Comparison of ENCODE assay signal across 21 mouse cellular contexts in genomic region chr4:113245808-113246207, GRCm38 (mm10). TPM values are rescaled to one million over a fixed set of nuclear protein-coding genes. Genes with fewer than 3 reads are reported as not detected.
"Had no signal": no experiment of that assay in that cellular context is flagged by ENCODE, and none has a peak within 500 bp of the region (broad histone marks: within the 10 kb centered on the region; RNA-seq: fewer than 3 reads in every experiment).

No protein-coding gene starts in this region.

- H3K4me2 ChIP-seq: neural tube, embryonic 13.5 days; neural tube, embryonic 15.5 days; stomach, embryonic 15.5 days had no signal

- H3K9me3 ChIP-seq: stomach, embryonic 15.5 days had no signal

- H3K9ac ChIP-seq: neural tube, embryonic 13.5 days; neural tube, embryonic 15.5 days; stomach, embryonic 15.5 days had no signal

- H3K27ac ChIP-seq: neural tube, embryonic 13.5 days; neural tube, embryonic 15.5 days; stomach, embryonic 15.5 days had no signal

- H3K4me1 ChIP-seq: neural tube, embryonic 13.5 days; neural tube, embryonic 15.5 days; stomach, embryonic 15.5 days had no signal

- DNase-seq: retina, postnatal 1 day; right cerebral cortex, adult 18-20 months; right cerebral cortex, postnatal 14 days; right cerebral cortex, postnatal 25 days; right cerebral cortex, postnatal 4 days; spleen, adult 18-20 months; thymus, adult 18-20 months; thymus, adult 2 months; thymus, postnatal 14 days; thymus, postnatal 25 days; thymus, postnatal 36 days; thymus, postnatal 4 days had no signal

- H3K27me3 ChIP-seq: neural tube, embryonic 13.5 days; neural tube, embryonic 15.5 days; stomach, embryonic 15.5 days had no signal

- H3K36me3 ChIP-seq: neural tube, embryonic 13.5 days; neural tube, embryonic 15.5 days; stomach, embryonic 15.5 days had no signal

- H3K4me3 ChIP-seq: neural tube, embryonic 13.5 days; neural tube, embryonic 15.5 days; stomach, embryonic 15.5 days had no signal

RNA-seq across cellular contexts. Expression of gene Skint6, which starts 41.0 kb away (rescaled TPM):
- total RNA-seq: neutrophil, adult 5-6 weeks had no signal
- polyA plus RNA-seq: neural tube, embryonic 13.5 days; neural tube, embryonic 14.5 days; neural tube, embryonic 15.5 days; small intestine, adult 2 months; spleen, adult 2 months; thymus, adult 2 months; thymus, postnatal 0 days; urinary bladder, adult 2 months had no signal
